Mouse (Mus musculus): Measurements from ENCODE around the gene Usp50. TPM values are rescaled to one million over a fixed set of nuclear protein-coding genes. Genes with fewer than 3 reads are reported as not detected.

Gene Usp50
- polyA plus RNA-seq, 1 experiment from 2014 or later, result 1.9 TPM

Other genes starting within 250 kb of the Usp50 start
- gene Slc27a2, start 231.1 kb downstream of the Usp50 start, polyA plus RNA-seq (2015; fragmentation: Nextera tagmentation; extraction: Ambion mirVana), result 14.0 and 14.6 TPM in 2 replicates
- gene Hdc, start 164.2 kb downstream of the Usp50 start, polyA plus RNA-seq (2015; fragmentation: Nextera tagmentation; extraction: Ambion mirVana), result 1.1 and 1.7 TPM in 2 replicates
- 39.2 and 43.3 TPM in 2 replicates for gene Gabpb1, start 107.1 kb downstream of the Usp50 start, polyA plus RNA-seq (2015; fragmentation: Nextera tagmentation; extraction: Ambion mirVana)
- gene Usp8, start 76.1 kb downstream of the Usp50 start, polyA plus RNA-seq (2015; fragmentation: Nextera tagmentation; extraction: Ambion mirVana), result 29.5 and 29.6 TPM in 2 replicates
- gene Trpm7, start 92.8 kb upstream of the Usp50 start, polyA plus RNA-seq (2015; fragmentation: Nextera tagmentation; extraction: Ambion mirVana), result 28.6 and 39.2 TPM in 2 replicates
- gene Sppl2a, start 149.8 kb upstream of the Usp50 start, polyA plus RNA-seq (2015; fragmentation: Nextera tagmentation; extraction: Ambion mirVana), result 33.3 and 35.7 TPM in 2 replicates
- 10.8 and 12.3 TPM in 2 replicates for gene Ap4e1, start 225.2 kb upstream of the Usp50 start, polyA plus RNA-seq (2015; fragmentation: Nextera tagmentation; extraction: Ambion mirVana)

Data from midbrain, embryonic 16.5 days (tissue).